Mouse (Mus musculus) gastrocnemius, postnatal 25 days (tissue): ENCODE measurements around the gene Gm45233. TPM values are rescaled to one million over a fixed set of nuclear protein-coding genes. Genes with fewer than 3 reads are reported as not detected.
A peak's percentile ranks its signal among the peaks of the same experiment; 100 is the strongest.

Experiments
- DNase-seq: peaks from one replicate; pipeline ENCODE4 v3.0.0; 2022
- total RNA-seq, 2 experiments: library from RNA; stranded (reverse); gene quantifications; 1 replicate in 1 of 2; 2 replicates in 1 of 2; pipeline ENCODE4 v1.2.3; 2021

The Gm45233 gene
- total RNA-seq, 2 experiments from 2014 or later, result 0.46 to 0.62 TPM

GRCm38 (mm10) chr7:43448246-43448645 lies 4.3 kb downstream of the Gm45233 start:
- DNase-seq, result no peak

- no peak for DNase-seq
These were observed 5.9 kb downstream of the Gm45233 start for GRCm38 (mm10) chr7:43449811-43450210.

GRCm38 (mm10) chr7:43451726-43452125 lies 7.8 kb downstream of the Gm45233 start:
- DNase-seq, result no peak

- no peak for DNase-seq
These were observed 8.7 kb downstream of the Gm45233 start for GRCm38 (mm10) chr7:43452609-43453008.

GRCm38 (mm10) chr7:43453599-43454355 lies 9.8 kb downstream of the Gm45233 start:
- DNase-seq, result no peak

- no peak for DNase-seq
These were observed 10.4 kb downstream of the Gm45233 start for GRCm38 (mm10) chr7:43454371-43454770.

GRCm38 (mm10) chr7:43462851-43463250 lies 18.9 kb downstream of the Gm45233 start, which contains the start of gene Vsig10l:
Gene Vsig10l, plus strand, starts transcription at chr7:43463151.
- no peak for DNase-seq

- DNase-seq, result no peak
These were observed 20.0 kb downstream of the Gm45233 start for GRCm38 (mm10) chr7:43463976-43464375.

- no peak for DNase-seq
These were observed 21.0 kb downstream of the Gm45233 start for GRCm38 (mm10) chr7:43464864-43465343.

GRCm38 (mm10) chr7:43465344-43466098 lies 21.6 kb downstream of the Gm45233 start:
- peak; percentile 80 for DNase-seq

- DNase-seq, result peak; percentile 70
These were observed 22.3 kb downstream of the Gm45233 start for GRCm38 (mm10) chr7:43466099-43466694.

GRCm38 (mm10) chr7:43470373-43470772 lies 26.4 kb downstream of the Gm45233 start:
- no peak for DNase-seq

- DNase-seq, result no peak
These were observed 31.8 kb downstream of the Gm45233 start for GRCm38 (mm10) chr7:43475706-43476105.

GRCm38 (mm10) chr7:43476376-43476775 lies 32.4 kb downstream of the Gm45233 start:
- no peak for DNase-seq

- DNase-seq, result no peak
These were observed 37.3 kb downstream of the Gm45233 start for GRCm38 (mm10) chr7:43481191-43481590.

GRCm38 (mm10) chr7:43482090-43482716 lies 38.3 kb downstream of the Gm45233 start:
- DNase-seq, result no peak

GRCm38 (mm10) chr7:43483236-43483635 lies 39.3 kb downstream of the Gm45233 start:
- DNase-seq, result no peak

GRCm38 (mm10) chr7:43488646-43489045 lies 44.7 kb downstream of the Gm45233 start:
- DNase-seq, result no peak

- DNase-seq, result no peak
These were observed 45.8 kb downstream of the Gm45233 start, which contains the start of gene Iglon5 for GRCm38 (mm10) chr7:43489631-43490125. Gene Iglon5, minus strand, starts transcription at chr7:43490075.

GRCm38 (mm10) chr7:43490182-43490584 lies 46.3 kb downstream of the Gm45233 start:
- peak; percentile 27 for DNase-seq

GRCm38 (mm10) chr7:43490861-43491260 lies 46.9 kb downstream of the Gm45233 start:
- no peak for DNase-seq
